Mouse (Mus musculus): ENCODE results near the gene Rabep2. TPM values are rescaled to one million over a fixed set of nuclear protein-coding genes. Genes with fewer than 3 reads are reported as not detected.

Rabep2 gene
- polyA plus RNA-seq, 1 experiment from 2014 or later: 19.1 TPM

- no peak within 1 kb of the TSS for H3K9ac ChIP-seq
- H3K36me3 ChIP-seq: no peaks in the 10 kb centered on the region
- peaks cover 14% of the 10 kb centered on the region; the same call in 1 of the 2 replicates for H3K27me3 ChIP-seq (replicated peaks)
- H3K4me1 ChIP-seq: no peaks in the 10 kb centered on the region
- H3K9me3 ChIP-seq: no peaks in the 10 kb centered on the region
- no peak within 1 kb of the TSS for H3K4me3 ChIP-seq
- no peak within 1 kb of the TSS for H3K4me2 ChIP-seq
- 89% methylated on average over 6 of the region's 6 CpGs for WGBS
- H3K27ac ChIP-seq (replicated peaks): no peak within 1 kb of the TSS
- ATAC-seq (ENCODE audit: extremely low read depth, insufficient number of reproducible peaks, low FRiP score, low TSS enrichment): no peak
These were observed 13.8 kb upstream of the Rabep2 start, which contains the start of gene Cd19 for GRCm38 (mm10) chr7:126414725-126415124. TSS of gene Cd19 (minus strand) at chr7:126414889.

DNA sequence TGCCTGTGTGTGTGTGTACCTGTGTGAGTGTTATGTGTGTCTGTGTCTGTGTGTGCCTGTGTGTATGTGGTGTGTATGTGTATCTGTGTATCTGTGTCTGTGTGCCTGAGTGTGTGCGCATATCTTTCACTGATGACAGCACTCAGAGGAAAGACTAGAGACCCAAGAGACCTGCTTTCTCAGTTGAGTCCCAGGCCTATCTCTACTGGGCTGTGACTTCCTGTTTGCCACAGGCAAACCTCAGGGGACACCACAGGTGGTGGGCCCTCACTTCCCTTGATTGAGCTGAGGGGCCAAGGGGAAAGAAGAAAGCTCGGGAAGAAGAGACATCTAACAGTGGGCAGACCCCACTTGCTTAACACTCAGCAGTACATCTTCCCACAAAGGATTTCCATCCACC lies 11.9 kb upstream of the Rabep2 start:
- no peaks in the 10 kb centered on the region for H3K4me1 ChIP-seq
- peaks cover 8% of the 10 kb centered on the region; the same call in 1 of the 2 replicates for H3K27me3 ChIP-seq (replicated peaks)
- no peak overlapping the region for H3K4me2 ChIP-seq
- H3K9me3 ChIP-seq: no peaks in the 10 kb centered on the region
- whole genome bisulfite sequencing: 45% methylated on average over 2 of the region's 2 CpGs
- H3K27ac ChIP-seq (replicated peaks): no peak overlapping the region
- H3K4me3 ChIP-seq: no peak overlapping the region
- no peak overlapping the region for H3K9ac ChIP-seq
- no peaks in the 10 kb centered on the region for H3K36me3 ChIP-seq
- ATAC-seq (ENCODE audit: extremely low read depth, insufficient number of reproducible peaks, low FRiP score, low TSS enrichment): no peak

DNA sequence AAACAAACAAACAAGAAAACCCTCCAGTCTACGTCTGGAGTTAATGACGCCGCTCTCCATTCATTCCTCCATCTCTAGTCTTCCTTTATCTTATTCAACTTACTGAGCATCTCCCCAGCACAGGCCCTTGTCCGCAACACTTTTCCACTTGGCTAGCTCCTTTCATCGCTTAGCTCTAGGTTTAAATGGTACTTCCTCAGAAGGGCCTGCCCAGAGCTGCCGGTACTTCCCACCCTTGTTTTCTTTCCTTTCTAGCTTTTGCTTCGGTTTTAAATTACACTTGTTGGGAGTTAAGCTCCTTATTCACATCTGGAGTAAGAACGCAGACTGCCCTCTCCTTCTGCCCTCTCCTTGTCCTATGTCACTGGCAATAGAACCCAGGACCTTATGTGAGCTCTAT lies 11.5 kb upstream of the Rabep2 start:
- WGBS: 48% methylated on average over 8 of the region's 8 CpGs
- Histone ChIP-seq H3K9ac (no peak overlapping the region), H3K27me3 (replicated peaks) (0 out of 2 replicates have a peak, but pooled peaks cover 6% of the 10 kb centered on the region), H3K27ac (replicated peaks) (no peak overlapping the region), H3K4me1 (no peaks in the 10 kb centered on the region), H3K4me3 (no peak overlapping the region), H3K9me3 (no peaks in the 10 kb centered on the region), H3K4me2 (no peak overlapping the region), H3K36me3 (no peaks in the 10 kb centered on the region)
- ATAC-seq (ENCODE audit: extremely low read depth, insufficient number of reproducible peaks, low FRiP score, low TSS enrichment): no peak

GRCm38 (mm10) chr7:126417606-126418005 lies 11.0 kb upstream of the Rabep2 start:
- H3K4me1 ChIP-seq: no peaks in the 10 kb centered on the region
- no peak overlapping the region for H3K4me3 ChIP-seq
- no peak overlapping the region for H3K27ac ChIP-seq (replicated peaks)
- 0 out of 2 replicates have a peak, but pooled peaks cover 6% of the 10 kb centered on the region for H3K27me3 ChIP-seq (replicated peaks)
- H3K4me2 ChIP-seq: no peak overlapping the region
- WGBS: 80% methylated on average over 4 of the region's 4 CpGs
- ATAC-seq (ENCODE audit: extremely low read depth, insufficient number of reproducible peaks, low FRiP score, low TSS enrichment): no peak
- no peak overlapping the region for H3K9ac ChIP-seq
- H3K9me3 ChIP-seq: no peaks in the 10 kb centered on the region
- H3K36me3 ChIP-seq: no peaks in the 10 kb centered on the region

DNA sequence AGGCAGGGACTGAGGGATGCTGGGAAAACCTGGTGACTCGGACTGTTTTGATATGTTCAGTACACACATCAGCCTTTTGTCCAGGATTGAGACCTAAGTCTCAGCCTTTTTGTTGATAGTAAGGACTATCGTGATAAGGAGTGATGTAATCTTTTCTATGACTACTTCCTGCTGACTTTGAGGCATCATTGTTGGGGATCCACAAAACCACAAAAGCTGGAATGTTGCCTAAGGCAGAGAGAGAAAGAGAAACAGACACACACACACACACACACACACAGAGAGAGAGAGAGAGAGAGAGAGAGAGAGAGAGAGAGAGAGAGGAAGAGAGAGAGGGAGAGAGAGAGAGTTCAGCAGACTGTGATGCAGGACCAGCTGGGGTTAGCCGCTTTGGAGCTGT lies 10.1 kb upstream of the Rabep2 start:
- H3K9me3 ChIP-seq: no peaks in the 10 kb centered on the region
- H3K4me1 ChIP-seq: no peaks in the 10 kb centered on the region
- ATAC-seq (ENCODE audit: extremely low read depth, insufficient number of reproducible peaks, low FRiP score, low TSS enrichment): no peak
- no peak overlapping the region for H3K4me3 ChIP-seq
- 0 out of 2 replicates have a peak, but pooled peaks cover 6% of the 10 kb centered on the region for H3K27me3 ChIP-seq (replicated peaks)
- no peaks in the 10 kb centered on the region for H3K36me3 ChIP-seq
- H3K4me2 ChIP-seq: no peak overlapping the region
- H3K9ac ChIP-seq: no peak overlapping the region
- no peak overlapping the region for H3K27ac ChIP-seq (replicated peaks)
- 55% methylated on average over 3 of the region's 3 CpGs for WGBS

DNA sequence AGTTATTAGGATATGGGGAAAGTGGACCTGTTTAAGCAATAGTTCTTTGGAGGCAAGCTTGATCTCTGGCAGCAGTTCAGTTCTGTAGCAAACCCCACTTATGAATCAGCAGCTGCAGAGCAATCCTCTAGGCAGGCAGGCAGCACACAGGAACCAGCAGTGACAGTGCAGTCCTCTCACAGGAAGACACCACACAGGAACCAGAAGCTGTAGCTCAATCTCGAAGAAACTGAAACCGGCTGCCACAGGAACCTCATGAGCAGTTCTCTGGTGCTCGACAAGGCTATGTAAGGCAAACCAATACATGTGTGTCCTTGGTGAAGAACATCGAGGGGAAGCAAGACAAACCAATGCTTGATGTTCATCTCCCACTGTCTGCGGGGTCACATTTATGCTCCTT lies 6.8 kb upstream of the Rabep2 start:
- no peak overlapping the region for H3K27ac ChIP-seq (replicated peaks)
- no peak for ATAC-seq (ENCODE audit: extremely low read depth, insufficient number of reproducible peaks, low FRiP score, low TSS enrichment)
- H3K4me1 ChIP-seq: no peaks in the 10 kb centered on the region
- no peaks in the 10 kb centered on the region for H3K27me3 ChIP-seq (replicated peaks)
- H3K9me3 ChIP-seq: no peaks in the 10 kb centered on the region
- H3K4me2 ChIP-seq: no peak overlapping the region
- H3K4me3 ChIP-seq: no peak overlapping the region
- H3K36me3 ChIP-seq: no peaks in the 10 kb centered on the region
- H3K9ac ChIP-seq: no peak overlapping the region
- WGBS: 81% methylated on average over 5 of the region's 5 CpGs

DNA sequence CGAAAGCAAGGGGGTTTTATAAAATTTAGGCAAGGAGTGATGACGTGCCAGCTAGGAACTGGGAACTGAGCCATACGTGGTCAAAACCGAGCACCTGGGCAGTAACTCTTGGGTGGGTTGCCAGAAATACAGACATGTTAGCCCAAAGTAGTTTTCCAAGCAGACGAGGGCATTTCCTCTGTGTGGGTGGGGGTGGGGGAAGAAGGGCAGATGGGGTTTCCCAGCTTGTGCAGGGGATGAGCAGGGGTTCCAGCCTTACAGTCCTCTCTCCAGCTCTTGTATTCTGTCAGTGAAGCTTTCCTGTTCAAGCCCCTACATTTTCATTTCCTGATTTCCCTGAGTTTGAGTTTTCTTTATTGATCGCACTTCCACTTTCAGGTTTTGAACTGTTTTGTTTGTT lies 4.4 kb upstream of the Rabep2 start:
- Histone ChIP-seq H3K4me2 (no peak overlapping the region), H3K4me1 (peaks cover 8% of the 10 kb centered on the region), H3K36me3 (no peaks in the 10 kb centered on the region), H3K9me3 (no peaks in the 10 kb centered on the region), H3K4me3 (no peak overlapping the region), H3K27me3 (replicated peaks) (no peaks in the 10 kb centered on the region), H3K27ac (replicated peaks) (no peak overlapping the region), H3K9ac (no peak overlapping the region)
- ATAC-seq (ENCODE audit: extremely low read depth, insufficient number of reproducible peaks, low FRiP score, low TSS enrichment): no peak
- WGBS: 61% methylated on average over 6 of the region's 6 CpGs

- no peak for ATAC-seq (ENCODE audit: extremely low read depth, insufficient number of reproducible peaks, low FRiP score, low TSS enrichment)
- H3K4me3 ChIP-seq: no peak overlapping the region
- no peaks in the 10 kb centered on the region for H3K9me3 ChIP-seq
- no peaks in the 10 kb centered on the region for H3K27me3 ChIP-seq (replicated peaks)
- WGBS: 35% methylated on average over 12 of the region's 13 CpGs
- H3K27ac ChIP-seq (replicated peaks): no peak overlapping the region
- no peak overlapping the region for H3K9ac ChIP-seq
- peaks cover 18% of the 10 kb centered on the region for H3K4me1 ChIP-seq
- H3K4me2 ChIP-seq: no peak overlapping the region
- peaks cover 13% of the 10 kb centered on the region for H3K36me3 ChIP-seq
These were observed 1.2 kb upstream of the Rabep2 start for GRCm38 (mm10) chr7:126427323-126427860.

DNA sequence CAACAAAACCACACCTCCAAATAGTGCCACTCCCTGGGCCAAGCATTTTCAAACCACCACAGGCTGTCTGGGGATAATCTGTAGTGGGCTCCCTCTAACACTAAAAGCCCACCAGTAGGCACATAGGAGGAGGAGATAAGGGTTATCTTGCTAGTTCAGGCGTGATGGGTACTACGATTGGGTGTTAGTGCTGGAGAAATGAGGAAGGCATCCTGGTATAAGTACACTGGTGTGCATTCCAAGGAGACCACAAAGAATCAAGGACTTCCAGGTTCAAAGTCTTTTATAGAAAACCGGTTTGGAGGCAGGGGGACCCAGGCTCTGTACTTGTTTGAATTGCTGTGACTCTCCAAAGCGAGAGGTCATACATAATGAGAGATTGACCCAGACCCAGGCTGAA lies 405 bp upstream of the Rabep2 start:
- H3K9ac ChIP-seq: peak overlapping the region; percentile 88
- peak overlapping the region; percentile 75 for H3K4me3 ChIP-seq
- H3K36me3 ChIP-seq: peaks cover 16% of the 10 kb centered on the region
- peak overlapping the region; percentile 91 for H3K27ac ChIP-seq (replicated peaks)
- no peaks in the 10 kb centered on the region for H3K27me3 ChIP-seq (replicated peaks)
- no peak for ATAC-seq (ENCODE audit: extremely low read depth, insufficient number of reproducible peaks, low FRiP score, low TSS enrichment)
- no peaks in the 10 kb centered on the region for H3K9me3 ChIP-seq
- H3K4me2 ChIP-seq: peak overlapping the region; percentile 72
- WGBS: 8% methylated on average over 4 of the region's 4 CpGs
- peaks cover 18% of the 10 kb centered on the region for H3K4me1 ChIP-seq

DNA sequence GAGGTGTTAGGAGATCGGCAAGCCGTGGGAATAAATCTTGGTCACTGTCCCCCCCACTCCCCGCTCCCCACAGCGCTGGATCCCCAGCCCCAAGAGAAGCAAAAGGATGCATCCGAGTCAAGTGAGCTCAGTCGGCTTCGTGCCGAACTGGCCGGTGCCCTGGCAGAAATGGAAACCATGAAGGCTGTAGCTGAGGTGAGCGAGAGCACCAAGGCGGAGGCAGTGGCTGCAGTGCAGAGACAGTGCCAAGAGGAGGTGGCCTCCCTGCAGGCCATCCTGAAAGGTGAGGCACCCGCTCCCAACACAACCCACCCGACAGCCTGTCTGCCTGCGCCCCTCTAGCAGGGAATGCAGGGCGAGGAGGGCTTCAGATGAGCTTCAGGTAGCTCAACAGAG lies 942 bp downstream of the Rabep2 start:
- H3K27me3 ChIP-seq (replicated peaks): no peaks in the 10 kb centered on the region
- ATAC-seq (ENCODE audit: extremely low read depth, insufficient number of reproducible peaks, low FRiP score, low TSS enrichment): 0 out of 2 replicates have a peak, but pooled peaks have one; percentile 14
- WGBS: 23% methylated on average over 15 of the region's 15 CpGs

GRCm38 (mm10) chr7:126430167-126430566 lies 1.6 kb downstream of the Rabep2 start:
- H3K27me3 ChIP-seq (replicated peaks): no peaks in the 10 kb centered on the region
- H3K27ac ChIP-seq (replicated peaks): no peak overlapping the region
- peak overlapping the region; percentile 72; the same call in 1 of the 2 replicates for H3K4me2 ChIP-seq
- H3K9me3 ChIP-seq: no peaks in the 10 kb centered on the region
- H3K9ac ChIP-seq: no peak overlapping the region; the same call in 1 of the 2 replicates
- H3K4me3 ChIP-seq: no peak overlapping the region
- peaks cover 18% of the 10 kb centered on the region for H3K4me1 ChIP-seq
- peaks cover 33% of the 10 kb centered on the region for H3K36me3 ChIP-seq
- no peak for ATAC-seq (ENCODE audit: extremely low read depth, insufficient number of reproducible peaks, low FRiP score, low TSS enrichment)

More for the DNA sequence above, 942 bp downstream of the Rabep2 start:
- Histone ChIP-seq H3K9ac (peak overlapping the region; percentile 88), H3K4me1 (peaks cover 18% of the 10 kb centered on the region), H3K9me3 (no peaks in the 10 kb centered on the region), H3K27ac (replicated peaks) (0 out of 2 replicates have a peak overlapping the region, but pooled peaks have one; percentile 20), H3K4me2 (peak overlapping the region; percentile 72), H3K4me3 (peak overlapping the region; percentile 75), H3K36me3 (peaks cover 28% of the 10 kb centered on the region)

DNA sequence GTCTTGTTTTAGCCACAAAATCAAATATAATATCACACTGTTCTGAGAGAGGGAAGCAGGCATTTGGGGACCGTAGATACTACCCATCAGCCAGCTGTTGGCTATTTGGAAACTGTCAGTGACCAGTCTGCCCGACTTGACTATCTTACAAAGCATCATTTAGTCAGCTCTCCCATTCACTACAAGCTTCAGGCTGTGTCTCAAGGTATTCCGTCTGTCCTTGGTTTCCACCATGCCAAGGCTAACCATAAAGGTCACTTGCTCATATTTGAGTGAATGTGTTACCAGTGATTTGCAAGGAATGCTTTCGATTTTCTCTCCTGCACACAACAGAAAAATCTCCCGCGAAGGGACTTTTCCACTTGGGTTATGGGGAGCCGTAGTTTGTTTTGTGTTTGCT lies 6.2 kb downstream of the Rabep2 start:
- Histone ChIP-seq H3K4me2 (no peak overlapping the region), H3K9me3 (no peaks in the 10 kb centered on the region), H3K4me3 (no peak overlapping the region), H3K27ac (replicated peaks) (no peak overlapping the region), H3K27me3 (replicated peaks) (no peaks in the 10 kb centered on the region), H3K4me1 (peaks cover 6% of the 10 kb centered on the region), H3K36me3 (peaks cover 51% of the 10 kb centered on the region), H3K9ac (no peak overlapping the region)
- ATAC-seq (ENCODE audit: extremely low read depth, insufficient number of reproducible peaks, low FRiP score, low TSS enrichment): no peak
- 79% methylated on average over 7 of the region's 7 CpGs for WGBS

Measured in heart, embryonic 13.5 days (tissue).